Mouse (Mus musculus) embryonic facial prominence, embryonic 10.5 days (tissue): ENCODE data around the gene Ranbp17. TPM values are rescaled to one million over a fixed set of nuclear protein-coding genes. Genes with fewer than 3 reads are reported as not detected.

ENCODE experiments used
- DNase-seq: peaks from one replicate; pipeline ENCODE4 v3.0.0-alpha.2; 2017; ENCODE audit warnings: low spot score
- H3K27ac ChIP-seq: fragments of 300-500 bp; sonication (generic); replicated peaks from 2 replicates; pipeline ENCODE4 v1.5.1; 2016; ENCODE audit warnings: mild to moderate bottlenecking
- H3K27me3 ChIP-seq: fragments of 300-500 bp; sonication (generic); replicated peaks from 2 replicates; pipeline ENCODE4 v1.6.1; 2016; ENCODE audit warnings: low read depth, mild to moderate bottlenecking; ENCODE audit not compliant: poor library complexity, severe bottlenecking
- H3K36me3 ChIP-seq: fragments of 300-500 bp; sonication (generic); replicated peaks from 2 replicates; pipeline ENCODE4 v1.6.1; 2016; ENCODE audit warnings: mild to moderate bottlenecking, moderate library complexity
- H3K4me1 ChIP-seq: fragments of 300-500 bp; sonication (generic); 2 replicates; pipeline ENCODE4 v1.6.1; 2016
- H3K4me3 ChIP-seq: fragments of 300-500 bp; sonication (generic); 2 replicates; pipeline ENCODE4 v1.5.1; 2016; ENCODE audit warnings: mild to moderate bottlenecking, moderate library complexity
- H3K9me3 ChIP-seq: fragments of 300-500 bp; sonication (generic); 2 replicates; pipeline ENCODE4 v1.6.1; 2016; ENCODE audit warnings: mild to moderate bottlenecking
- WGBS: fragments of 180-500 bp; shearing (Covaris S2); methylation state at CpG from one replicate; pipeline ENCODE4 v1.1.7; 2016; 5-methylcytosine and 5-hydroxymethylcytosine counted together
- polyA plus RNA-seq: library from polyadenylated mRNA; unstranded; fragments of >200 nt; fragmentation: Nextera tagmentation; extraction: Ambion mirVana; gene quantifications from 2 replicates; pipeline ENCODE4 v1.2.1, GENCODE M21; 2016

The Ranbp17 gene
- 9.1 and 12.4 TPM in 2 replicates for polyA plus RNA-seq

DNA sequence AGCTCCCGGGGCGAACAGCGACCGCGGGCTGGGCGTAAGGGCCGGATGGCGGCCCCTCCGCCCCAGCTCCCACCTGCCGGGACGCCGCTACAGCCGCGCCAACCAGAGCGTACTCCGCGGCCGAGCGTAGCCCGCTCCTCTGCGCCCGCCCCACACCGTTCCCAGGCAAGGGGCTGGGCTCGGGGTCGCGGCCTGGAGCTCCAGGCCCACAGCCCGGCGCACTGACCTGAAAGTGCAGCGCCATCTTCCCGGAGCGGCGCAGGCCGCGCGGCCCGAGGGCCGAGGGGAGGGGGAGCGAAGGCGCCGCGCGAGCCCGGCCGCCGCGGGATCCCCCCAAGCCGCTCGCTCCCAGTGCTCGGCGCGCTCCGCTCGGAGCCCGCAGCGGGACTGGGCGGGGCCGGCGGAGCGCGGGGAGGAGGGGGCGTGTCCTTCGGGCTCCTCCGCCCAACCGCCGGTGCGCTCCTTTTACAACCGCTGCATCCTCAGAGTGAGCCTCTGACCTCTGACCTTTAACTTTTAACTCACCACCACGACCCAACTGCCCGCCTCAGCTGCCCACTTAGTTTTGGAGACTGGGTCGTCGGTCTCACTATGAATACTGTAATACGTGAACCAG lies at the start of gene Ranbp17:
Gene Ranbp17 (minus strand): TSS at position 371 of the 616 bp plus-strand sequence.
- H3K4me1 ChIP-seq: no peaks in the 10 kb centered on the region
- 1% methylated on average over 72 of the region's 72 CpGs for WGBS
- 0 out of 2 replicates have a peak, but pooled peaks cover 4% of the 10 kb centered on the region for H3K9me3 ChIP-seq
- no peaks in the 10 kb centered on the region for H3K36me3 ChIP-seq
- peak within 1 kb of the TSS; percentile 94 for H3K27ac ChIP-seq
- peak within 1 kb of the TSS; percentile 91 for H3K4me3 ChIP-seq
- DNase-seq: peak; percentile 86
- no peaks in the 10 kb centered on the region for H3K27me3 ChIP-seq

DNA sequence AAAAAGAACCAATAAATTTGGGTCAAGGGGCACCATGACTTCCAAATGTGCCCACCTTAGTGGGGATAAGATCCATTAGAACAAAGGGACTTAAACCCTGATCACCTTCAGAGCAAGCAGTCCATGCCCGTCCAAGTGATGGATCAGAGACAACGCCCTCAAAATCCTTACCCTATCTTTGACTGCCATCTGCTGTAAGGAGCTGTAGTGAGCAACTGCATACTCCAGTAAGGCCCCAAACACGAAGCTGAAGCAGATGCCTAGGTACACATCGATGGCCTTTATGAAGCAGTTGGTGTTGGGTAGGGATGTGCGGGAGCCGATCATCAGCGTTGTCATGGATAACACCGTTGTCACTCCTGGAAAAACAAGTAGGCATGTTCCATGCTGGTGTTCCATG lies 40.6 kb upstream of the Ranbp17 start:
- 82% methylated on average over 8 of the region's 8 CpGs for WGBS
- H3K36me3 ChIP-seq: no peaks in the 10 kb centered on the region

DNA sequence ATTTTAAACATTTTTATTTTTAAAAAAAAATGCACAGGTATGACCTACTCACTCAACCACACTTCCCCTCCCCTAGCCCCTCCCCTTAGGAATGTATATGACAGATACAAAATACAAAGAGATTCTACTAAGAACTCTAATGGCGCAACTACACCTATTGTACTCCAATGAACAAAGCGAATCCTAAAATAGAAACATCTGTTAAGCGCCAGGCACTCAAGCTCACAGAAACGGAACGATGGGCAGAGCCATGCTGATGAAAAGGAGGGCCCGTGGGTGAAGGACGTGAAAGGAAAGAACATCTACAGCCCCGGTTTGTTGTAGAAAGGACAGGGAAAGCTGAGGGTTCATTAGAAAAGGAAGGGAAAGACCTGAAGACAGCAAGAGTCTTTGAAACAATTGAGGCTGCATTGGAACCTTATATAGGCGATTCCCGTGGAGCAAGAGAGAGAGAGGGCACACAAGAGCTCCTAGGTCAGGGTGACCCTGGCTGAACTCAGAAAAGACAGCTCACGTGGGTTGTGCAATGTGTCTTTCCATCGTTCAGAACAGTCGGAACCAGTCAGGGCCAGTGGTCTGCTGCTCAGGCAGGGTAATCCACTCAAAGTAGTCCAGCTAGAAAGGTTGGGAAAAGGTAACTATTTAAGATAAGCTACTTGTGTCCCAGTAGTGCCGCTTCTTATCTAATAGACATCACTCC lies 37.5 kb upstream of the Ranbp17 start:
- DNase-seq: no peak
- H3K4me3 ChIP-seq: no peak overlapping the region
- 84% methylated on average over 14 of the region's 14 CpGs for WGBS
- no peaks in the 10 kb centered on the region for H3K36me3 ChIP-seq
- no peaks in the 10 kb centered on the region for H3K4me1 ChIP-seq
- no peaks in the 10 kb centered on the region for H3K27me3 ChIP-seq
- H3K27ac ChIP-seq: no peak overlapping the region
- no peaks in the 10 kb centered on the region for H3K9me3 ChIP-seq

More for the DNA sequence above, 40.6 kb upstream of the Ranbp17 start:
- no peak overlapping the region for H3K4me3 ChIP-seq
- no peak overlapping the region for H3K27ac ChIP-seq
- H3K4me1 ChIP-seq: peaks cover 4% of the 10 kb centered on the region; the same call in 1 of the 2 replicates
- no peak for DNase-seq
- H3K27me3 ChIP-seq: no peaks in the 10 kb centered on the region
- H3K9me3 ChIP-seq: no peaks in the 10 kb centered on the region

DNA sequence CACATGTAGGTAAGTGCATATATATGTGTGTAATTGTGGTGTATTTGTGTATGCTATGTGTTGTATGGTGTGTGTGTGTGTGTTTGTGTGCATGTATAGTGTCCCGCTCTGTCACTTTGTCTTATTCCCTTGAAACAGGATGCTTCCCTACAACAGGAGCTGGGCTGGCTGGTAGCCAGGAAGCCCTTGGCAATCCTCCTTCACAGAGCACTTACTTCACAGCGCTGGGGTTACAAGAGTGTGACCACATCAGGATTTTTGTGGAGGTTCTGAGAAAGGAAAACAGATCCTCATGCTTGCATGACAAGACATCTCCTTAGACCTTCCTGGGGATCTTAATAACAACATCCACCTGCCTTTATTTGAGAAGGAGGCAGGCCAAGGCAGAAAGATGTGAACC lies 33.8 kb upstream of the Ranbp17 start:
- no peaks in the 10 kb centered on the region for H3K36me3 ChIP-seq
- 77% methylated on average over 2 of the region's 2 CpGs for WGBS
- H3K27ac ChIP-seq: no peak overlapping the region
- no peaks in the 10 kb centered on the region for H3K9me3 ChIP-seq
- H3K4me3 ChIP-seq: no peak overlapping the region
- no peaks in the 10 kb centered on the region for H3K4me1 ChIP-seq
- no peak for DNase-seq
- H3K27me3 ChIP-seq: no peaks in the 10 kb centered on the region

DNA sequence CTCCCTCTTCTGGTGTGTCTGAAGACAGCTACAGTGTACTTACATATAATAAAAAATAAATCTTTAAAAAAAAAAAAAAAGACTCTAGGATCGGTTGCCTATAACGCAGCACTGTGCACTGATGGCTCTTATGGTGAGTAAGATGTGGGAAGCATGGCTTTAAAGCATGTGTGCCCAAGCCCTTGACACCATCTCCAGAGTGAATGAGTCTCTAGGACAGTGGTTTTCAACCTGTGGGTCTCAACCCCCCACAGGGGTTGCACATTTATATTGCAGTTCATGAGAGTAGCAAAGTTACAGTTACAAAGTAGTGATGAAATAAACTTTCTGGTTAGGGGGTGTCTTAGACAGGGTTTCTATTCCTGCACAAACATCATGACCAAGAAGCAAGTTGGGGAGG lies 31.4 kb upstream of the Ranbp17 start:
- no peak for DNase-seq
- H3K27me3 ChIP-seq: no peaks in the 10 kb centered on the region
- no peak overlapping the region for H3K27ac ChIP-seq
- no peaks in the 10 kb centered on the region for H3K36me3 ChIP-seq
- H3K9me3 ChIP-seq: no peaks in the 10 kb centered on the region
- H3K4me3 ChIP-seq: no peak overlapping the region
- H3K4me1 ChIP-seq: 0 out of 2 replicates have a peak, but pooled peaks cover 3% of the 10 kb centered on the region
- WGBS: 96% methylated on average over 2 of the region's 2 CpGs

DNA sequence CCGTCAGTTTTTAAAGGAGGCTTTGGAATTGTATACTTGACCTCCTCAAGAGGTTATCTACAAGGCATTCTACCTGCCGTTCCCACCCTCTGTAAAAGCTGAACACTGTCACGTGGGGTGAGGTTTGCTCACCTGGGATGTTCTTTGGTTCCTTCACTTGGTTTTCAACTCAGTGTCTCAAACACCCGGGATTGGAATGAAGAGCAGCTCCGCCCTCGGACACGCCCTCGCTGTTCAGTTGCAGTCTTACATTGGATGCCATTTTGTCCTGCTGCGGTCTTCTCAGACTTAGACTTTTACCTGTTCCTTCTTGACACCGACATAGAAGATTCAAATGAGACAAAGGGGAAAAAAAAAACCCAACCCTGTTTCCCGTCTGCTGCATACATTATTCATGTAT lies 30.6 kb upstream of the Ranbp17 start:
- H3K4me3 ChIP-seq: no peak overlapping the region
- H3K9me3 ChIP-seq: no peaks in the 10 kb centered on the region
- H3K36me3 ChIP-seq: no peaks in the 10 kb centered on the region
- 0 out of 2 replicates have a peak, but pooled peaks cover 3% of the 10 kb centered on the region for H3K4me1 ChIP-seq
- H3K27ac ChIP-seq: no peak overlapping the region
- no peak for DNase-seq
- 69% methylated on average over 11 of the region's 11 CpGs for WGBS
- no peaks in the 10 kb centered on the region for H3K27me3 ChIP-seq

DNA sequence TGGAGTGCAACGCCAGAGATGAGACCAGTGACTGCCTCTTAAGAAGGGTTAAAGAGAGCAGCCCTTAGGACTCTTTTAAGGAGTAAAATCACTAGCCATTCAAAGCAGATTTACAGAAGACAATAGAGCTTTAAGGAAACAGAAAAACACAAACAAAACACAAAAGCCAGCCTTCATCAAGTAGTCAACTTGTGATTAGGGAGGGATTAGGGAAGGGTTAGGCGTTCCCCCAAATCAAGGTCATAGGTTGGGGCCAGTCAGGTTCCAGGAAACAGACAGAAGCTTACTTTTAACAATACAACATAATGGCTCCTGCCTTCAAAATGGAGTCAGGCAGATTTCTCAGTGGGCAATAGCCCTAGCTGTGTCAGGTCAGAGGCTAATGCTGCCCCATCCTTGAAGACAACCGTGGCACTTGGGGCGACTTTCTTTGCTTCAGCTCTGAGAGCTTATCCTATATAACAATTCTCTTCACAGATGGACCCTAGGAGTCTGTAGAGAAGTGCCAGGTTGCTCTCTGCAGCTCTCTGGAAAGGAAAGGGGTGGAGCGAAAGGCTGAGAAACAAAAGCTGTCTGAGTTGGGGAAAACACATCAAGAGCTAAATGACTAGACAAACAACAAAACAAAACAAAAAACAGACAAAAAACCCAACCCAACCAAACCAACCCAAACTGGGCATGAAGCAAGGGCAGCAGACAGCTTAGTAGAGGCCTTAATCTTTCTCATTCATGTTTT lies 24.0 kb upstream of the Ranbp17 start:
- H3K4me1 ChIP-seq: 0 out of 2 replicates have a peak, but pooled peaks cover 3% of the 10 kb centered on the region
- WGBS: 65% methylated on average over 5 of the region's 5 CpGs

DNA sequence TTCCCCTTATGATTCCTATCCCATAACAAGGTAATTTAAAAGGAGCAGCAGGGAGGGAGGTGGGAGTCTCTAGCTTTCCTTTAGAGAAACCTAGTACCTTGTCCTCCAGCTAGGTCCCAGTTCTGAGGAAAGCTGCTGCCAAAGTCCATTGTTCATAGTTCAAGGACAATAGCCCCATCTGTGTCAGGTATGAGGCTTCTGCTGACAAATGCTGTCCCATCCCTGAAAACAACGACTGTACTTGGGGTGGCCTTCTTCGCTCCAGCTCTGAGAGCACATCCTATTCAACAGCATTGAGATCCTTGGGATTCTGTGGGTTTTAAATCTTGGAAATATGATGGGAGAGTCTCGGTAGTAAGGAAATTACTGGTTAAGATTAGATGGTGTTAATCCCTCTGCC lies 23.1 kb upstream of the Ranbp17 start:
- 90% methylated on average over 3 of the region's 3 CpGs for WGBS

More for the DNA sequence above, 24.0 kb upstream of the Ranbp17 start:
- no peak overlapping the region for H3K27ac ChIP-seq
- H3K4me3 ChIP-seq: no peak overlapping the region
- H3K27me3 ChIP-seq: no peaks in the 10 kb centered on the region
- no peaks in the 10 kb centered on the region for H3K9me3 ChIP-seq
- no peaks in the 10 kb centered on the region for H3K36me3 ChIP-seq
- DNase-seq: no peak

DNA sequence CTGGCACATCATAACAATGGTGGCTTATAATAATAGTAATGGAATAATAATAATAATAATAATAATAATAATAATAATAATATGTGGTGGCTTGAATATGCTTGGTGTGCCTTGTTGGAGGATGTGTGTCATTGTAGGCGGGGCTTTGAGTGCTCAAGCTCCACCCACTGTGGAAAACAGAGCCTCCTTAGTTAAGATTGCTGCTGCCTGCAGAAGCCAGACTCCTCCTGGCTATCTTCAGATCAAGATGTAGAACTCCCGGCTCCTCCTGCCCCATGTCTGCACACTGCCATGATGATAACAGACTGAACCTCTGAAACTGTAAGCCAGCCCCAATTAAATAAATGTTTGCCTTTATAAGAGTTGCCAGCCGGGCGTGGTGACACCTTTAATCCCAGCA lies 21.0 kb upstream of the Ranbp17 start:
- Histone ChIP-seq H3K9me3 (no peaks in the 10 kb centered on the region), H3K4me3 (no peak overlapping the region), H3K27ac (no peak overlapping the region), H3K36me3 (no peaks in the 10 kb centered on the region), H3K27me3 (no peaks in the 10 kb centered on the region), H3K4me1 (no peaks in the 10 kb centered on the region)
- DNase-seq: no peak
- WGBS: 86% methylated on average over 4 of the region's 4 CpGs

More for the DNA sequence above, 23.1 kb upstream of the Ranbp17 start:
- Histone ChIP-seq H3K4me1 (0 out of 2 replicates have a peak, but pooled peaks cover 3% of the 10 kb centered on the region), H3K27ac (no peak overlapping the region), H3K9me3 (no peaks in the 10 kb centered on the region), H3K36me3 (no peaks in the 10 kb centered on the region), H3K4me3 (no peak overlapping the region), H3K27me3 (no peaks in the 10 kb centered on the region)
- DNase-seq: no peak

DNA sequence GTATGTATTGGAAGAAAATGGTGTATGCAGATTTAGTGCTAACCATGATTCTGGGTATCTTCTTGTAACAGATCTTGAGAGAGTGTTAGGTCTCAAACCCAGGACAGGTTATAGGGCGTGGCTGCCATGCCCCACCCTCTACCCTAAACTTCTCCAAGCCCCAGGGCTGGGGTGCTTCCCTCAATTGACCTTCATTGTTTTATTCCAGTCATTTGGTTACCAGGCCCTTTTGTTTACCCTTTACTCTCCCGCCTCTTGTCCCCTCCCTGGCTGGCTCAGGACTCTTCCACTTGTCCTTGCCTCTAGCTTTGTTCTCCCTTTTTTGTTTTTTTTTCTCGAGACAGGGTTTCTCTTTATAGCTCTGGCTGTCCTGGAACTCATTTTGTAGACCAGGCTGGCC lies 20.0 kb upstream of the Ranbp17 start:
- Histone ChIP-seq H3K4me3 (no peak overlapping the region), H3K4me1 (peaks cover 5% of the 10 kb centered on the region; the same call in 1 of the 2 replicates), H3K36me3 (no peaks in the 10 kb centered on the region), H3K27ac (no peak overlapping the region), H3K27me3 (no peaks in the 10 kb centered on the region), H3K9me3 (no peaks in the 10 kb centered on the region)
- DNase-seq: no peak
- 71% methylated on average over 3 of the region's 3 CpGs for WGBS

DNA sequence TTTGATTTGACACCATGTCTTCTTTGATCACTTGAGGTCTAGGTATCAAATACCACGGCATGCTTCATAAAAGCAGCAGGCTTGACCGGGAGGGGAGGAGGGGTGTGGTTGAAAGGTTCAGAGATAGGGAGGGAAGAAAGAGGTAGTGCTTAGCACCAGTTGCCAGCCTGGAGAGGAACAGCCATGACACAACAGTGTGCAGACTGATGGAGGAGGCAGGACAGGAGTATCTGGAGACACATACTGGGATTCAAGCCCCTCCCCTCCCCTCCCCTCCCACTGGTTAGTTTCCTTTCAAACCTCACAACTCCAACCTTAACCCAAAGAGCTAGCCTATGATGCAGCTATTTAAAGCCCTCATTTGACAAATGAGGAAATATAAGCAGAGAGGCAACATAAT lies 16.0 kb upstream of the Ranbp17 start:
- H3K36me3 ChIP-seq: no peaks in the 10 kb centered on the region
- no peaks in the 10 kb centered on the region for H3K9me3 ChIP-seq
- no peak overlapping the region for H3K4me3 ChIP-seq
- H3K27me3 ChIP-seq: no peaks in the 10 kb centered on the region
- 63% methylated on average over 2 of the region's 2 CpGs for WGBS
- peak; percentile 11 for DNase-seq
- no peak overlapping the region for H3K27ac ChIP-seq
- peaks cover 6% of the 10 kb centered on the region; the same call in 1 of the 2 replicates for H3K4me1 ChIP-seq

DNA sequence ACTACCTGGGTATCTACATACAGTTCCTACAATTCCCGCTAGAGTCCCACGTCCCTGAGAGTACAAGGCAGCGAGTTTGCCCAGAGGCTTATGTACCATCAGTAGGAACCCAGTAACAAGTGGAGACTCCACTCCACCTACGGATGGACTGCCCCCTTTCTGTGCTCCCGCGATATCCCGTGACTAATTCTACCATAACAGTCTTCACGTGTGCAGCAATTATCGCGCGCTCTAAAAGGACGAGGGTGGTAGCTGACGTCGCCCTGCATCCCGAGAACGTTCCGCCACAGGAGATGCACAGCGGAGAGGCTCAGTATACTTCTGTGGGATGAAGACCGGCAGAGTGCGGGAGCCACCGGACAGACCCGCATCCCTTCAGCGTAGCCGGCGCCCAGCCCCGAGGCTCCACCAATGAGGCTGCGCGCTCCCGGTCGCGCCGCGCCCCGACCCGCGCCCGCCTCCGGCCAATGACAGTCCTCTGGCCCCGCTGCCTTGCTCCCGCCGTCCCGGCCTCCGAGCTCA lies 631 bp downstream of the Ranbp17 start:
- H3K27me3 ChIP-seq: no peaks in the 10 kb centered on the region
- H3K36me3 ChIP-seq: no peaks in the 10 kb centered on the region
- H3K4me1 ChIP-seq: no peaks in the 10 kb centered on the region
- DNase-seq: peak; percentile 85
- peak overlapping the region; percentile 91 for H3K4me3 ChIP-seq
- 0 out of 2 replicates have a peak, but pooled peaks cover 4% of the 10 kb centered on the region for H3K9me3 ChIP-seq
- WGBS: under 1% methylated on average over 43 of the region's 43 CpGs
- H3K27ac ChIP-seq: peak overlapping the region; percentile 94
